Mouse (Mus musculus): ENCODE results near the gene Rpl39l. TPM values are rescaled to one million over a fixed set of nuclear protein-coding genes. Genes with fewer than 3 reads are reported as not detected.
"Not testable (repeated sequence)": the region's sequence is repeated elsewhere in the genome, so short reads cannot be mapped to it uniquely, and the experiment has no call there.

Rpl39l gene
- polyA plus RNA-seq, 1 experiment from 2014 or later, result 0.32 TPM

GRCm38 (mm10) chr16:10187461-10187860, 17.4 kb downstream of the Rpl39l start:
- H3K36me3 ChIP-seq (ENCODE audit: control insufficient read depth, insufficient read depth, low read length); H3K4me1 ChIP-seq (ENCODE audit: control insufficient read depth, insufficient read depth, low read length); H3K4me3 ChIP-seq (ENCODE audit: low read depth, low read length); H3K9me3 ChIP-seq (ENCODE audit: control insufficient read depth, low read length); H3K9ac ChIP-seq (ENCODE audit: low read length); DNase-seq (ENCODE audit: low spot score); H3K27ac ChIP-seq (replicated peaks; ENCODE audit: low read depth, low read length); ATAC-seq (ENCODE audit: insufficient number of reproducible peaks, low FRiP score, low TSS enrichment, low read depth); H3K4me2 ChIP-seq (ENCODE audit: low read depth, severe bottlenecking); H3K27me3 ChIP-seq (ENCODE audit: control insufficient read depth, insufficient read depth, low read length): not testable (repeated sequence)
- WGBS, result 97% methylated on average over 10 of the region's 10 CpGs

DNA sequence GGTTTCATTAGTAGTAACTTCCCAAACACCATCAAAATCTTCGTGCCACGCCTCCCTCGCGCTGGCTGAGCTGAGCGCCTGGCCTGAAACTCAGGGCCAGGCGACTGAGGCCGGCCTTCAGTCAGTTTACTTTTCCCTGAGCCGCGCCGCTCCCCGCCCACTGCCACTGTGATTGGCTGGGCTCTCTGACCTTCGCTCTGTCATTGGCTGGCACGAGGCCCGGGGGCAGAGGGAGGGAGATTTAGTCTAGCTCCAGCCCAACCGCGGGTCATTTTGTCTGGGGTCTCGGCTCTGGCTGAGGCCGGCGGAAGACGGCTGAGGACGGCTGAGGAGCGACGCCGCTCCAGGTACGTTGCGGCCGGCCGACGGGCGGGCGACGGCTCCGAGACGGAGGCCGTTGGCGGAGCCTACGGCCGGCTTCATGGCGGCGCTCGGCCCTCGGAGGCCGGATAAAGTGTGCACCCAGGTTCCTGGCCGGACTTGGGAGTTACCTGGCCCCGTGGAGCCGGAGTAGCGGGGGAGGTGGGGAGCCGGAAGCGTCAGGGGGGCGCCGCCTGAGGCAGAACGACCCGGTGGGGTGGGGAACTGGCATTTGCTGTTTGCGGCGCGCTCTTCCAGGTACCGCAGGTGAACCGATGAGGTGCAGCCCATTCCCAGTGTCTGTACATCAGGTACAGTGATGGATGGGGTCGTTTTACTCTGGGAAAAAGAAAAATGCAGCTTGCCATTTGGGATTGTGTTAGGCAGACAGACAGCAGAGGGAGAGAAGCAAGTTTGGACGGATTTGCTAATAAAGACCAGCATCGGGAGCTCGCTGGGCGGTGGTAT, 22.9 kb downstream of the Rpl39l start, which contains the start of gene Atf7ip2:
Gene Atf7ip2 (plus strand): TSS at position 34 of the 828 bp plus-strand sequence.
- Histone ChIP-seq H3K36me3 (ENCODE audit: control insufficient read depth, insufficient read depth, low read length) (no peaks in the 10 kb centered on the region), H3K4me3 (ENCODE audit: low read depth, low read length) (peak within 1 kb of the TSS; percentile 60), H3K4me2 (ENCODE audit: low read depth, severe bottlenecking) (peak within 1 kb of the TSS; percentile 95), H3K9ac (ENCODE audit: low read length) (peak within 1 kb of the TSS; percentile 65), H3K9me3 (ENCODE audit: control insufficient read depth, low read length) (no peaks in the 10 kb centered on the region), H3K27ac (replicated peaks; ENCODE audit: low read depth, low read length) (no peak within 1 kb of the TSS), H3K4me1 (ENCODE audit: control insufficient read depth, insufficient read depth, low read length) (no peaks in the 10 kb centered on the region), H3K27me3 (ENCODE audit: control insufficient read depth, insufficient read depth, low read length) (no peaks in the 10 kb centered on the region)
- peak; percentile 99 for ATAC-seq (ENCODE audit: insufficient number of reproducible peaks, low FRiP score, low TSS enrichment, low read depth)
- DNase-seq (ENCODE audit: low spot score), result peak; percentile 94
- WGBS, result under 1% methylated on average over 62 of the region's 63 CpGs

DNA sequence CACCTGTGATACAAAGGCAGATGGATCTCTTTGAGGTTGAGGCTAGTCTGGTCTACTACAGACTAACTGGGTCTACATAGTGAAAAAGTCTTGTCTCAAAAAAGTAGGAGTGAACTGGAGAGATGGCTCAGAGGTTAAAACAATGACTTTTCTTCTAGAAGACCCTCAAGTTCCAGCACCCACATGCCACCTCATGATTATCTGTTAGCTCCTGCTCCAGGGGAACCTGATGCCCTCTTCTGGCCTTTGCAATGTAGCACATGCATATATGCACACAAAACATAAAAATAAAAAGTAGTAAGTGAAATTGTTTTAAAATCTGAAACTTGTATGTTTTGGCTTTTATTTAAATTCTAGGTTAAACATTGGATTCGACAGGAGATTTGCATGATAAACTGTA, 38.8 kb downstream of the Rpl39l start:
- Histone ChIP-seq H3K27me3 (ENCODE audit: control insufficient read depth, insufficient read depth, low read length) (no peaks in the 10 kb centered on the region), H3K4me1 (ENCODE audit: control insufficient read depth, insufficient read depth, low read length) (no peaks in the 10 kb centered on the region), H3K4me2 (ENCODE audit: low read depth, severe bottlenecking) (no peak overlapping the region), H3K9me3 (ENCODE audit: control insufficient read depth, low read length) (no peaks in the 10 kb centered on the region), H3K4me3 (ENCODE audit: low read depth, low read length) (no peak overlapping the region), H3K27ac (replicated peaks; ENCODE audit: low read depth, low read length) (no peak overlapping the region), H3K9ac (ENCODE audit: low read length) (no peak overlapping the region), H3K36me3 (ENCODE audit: control insufficient read depth, insufficient read depth, low read length) (0 out of 2 replicates have a peak, but pooled peaks cover 2% of the 10 kb centered on the region)
- WGBS, result 88% methylated on average over 1 of the region's 1 CpGs
- DNase-seq (ENCODE audit: low spot score) (no peak), ATAC-seq (ENCODE audit: insufficient number of reproducible peaks, low FRiP score, low TSS enrichment, low read depth) (no peak)

- H3K4me2 ChIP-seq (ENCODE audit: low read depth, severe bottlenecking); H3K36me3 ChIP-seq (ENCODE audit: control insufficient read depth, insufficient read depth, low read length); H3K4me3 ChIP-seq (ENCODE audit: low read depth, low read length); H3K4me1 ChIP-seq (ENCODE audit: control insufficient read depth, insufficient read depth, low read length); DNase-seq (ENCODE audit: low spot score); ATAC-seq (ENCODE audit: insufficient number of reproducible peaks, low FRiP score, low TSS enrichment, low read depth); H3K27me3 ChIP-seq (ENCODE audit: control insufficient read depth, insufficient read depth, low read length); H3K9me3 ChIP-seq (ENCODE audit: control insufficient read depth, low read length); H3K27ac ChIP-seq (replicated peaks; ENCODE audit: low read depth, low read length); H3K9ac ChIP-seq (ENCODE audit: low read length): not testable (repeated sequence)
- WGBS, result 90% methylated on average over 1 of the region's 1 CpGs
These were observed 46.3 kb downstream of the Rpl39l start for GRCm38 (mm10) chr16:10216366-10216765.

DNA sequence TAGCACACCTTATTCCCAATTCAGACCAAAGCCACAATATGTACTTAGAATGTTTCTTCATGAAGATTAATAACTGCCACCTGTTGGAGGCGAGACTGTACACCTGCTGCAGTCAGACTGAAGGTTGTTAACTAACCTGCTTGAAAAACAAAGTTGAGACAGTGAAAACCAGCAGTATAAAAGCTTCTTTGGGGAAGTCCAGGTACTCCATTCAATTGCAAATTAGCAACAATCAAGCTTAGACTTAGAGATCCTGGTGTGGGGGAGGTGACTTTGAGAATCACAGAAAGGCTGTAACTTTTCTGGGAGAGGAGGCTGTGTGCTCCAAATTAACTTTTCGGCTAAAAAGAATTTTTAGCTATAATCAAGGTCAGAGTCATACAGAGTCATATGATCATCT, 47.0 kb downstream of the Rpl39l start:
- H3K27me3 ChIP-seq (ENCODE audit: control insufficient read depth, insufficient read depth, low read length); H3K36me3 ChIP-seq (ENCODE audit: control insufficient read depth, insufficient read depth, low read length); ATAC-seq (ENCODE audit: insufficient number of reproducible peaks, low FRiP score, low TSS enrichment, low read depth); H3K4me3 ChIP-seq (ENCODE audit: low read depth, low read length); H3K4me1 ChIP-seq (ENCODE audit: control insufficient read depth, insufficient read depth, low read length); DNase-seq (ENCODE audit: low spot score); H3K9me3 ChIP-seq (ENCODE audit: control insufficient read depth, low read length); H3K9ac ChIP-seq (ENCODE audit: low read length); H3K4me2 ChIP-seq (ENCODE audit: low read depth, severe bottlenecking); H3K27ac ChIP-seq (replicated peaks; ENCODE audit: low read depth, low read length): not testable (repeated sequence)
- 84% methylated on average over 2 of the region's 2 CpGs for WGBS

Other genes starting within 250 kb of the Rpl39l start
- 0.16 TPM in 1 of 2 replicates, not detected in the other for gene Grin2a, start 174.7 kb upstream of the Rpl39l start, polyA plus RNA-seq (2014; fragmentation: Nextera tagmentation; extraction: Ambion mirVana)
- 3.1 and 3.3 TPM in 2 replicates for gene Atf7ip2, start 22.5 kb downstream of the Rpl39l start, polyA plus RNA-seq (2014; fragmentation: Nextera tagmentation; extraction: Ambion mirVana)
- gene Emp2, start 143.7 kb downstream of the Rpl39l start, polyA plus RNA-seq (2014; fragmentation: Nextera tagmentation; extraction: Ambion mirVana), result 5.8 and 8.4 TPM in 2 replicates
- gene Tekt5, start 225.3 kb downstream of the Rpl39l start, polyA plus RNA-seq (2014; fragmentation: Nextera tagmentation; extraction: Ambion mirVana), result 0.10 TPM in 1 of 2 replicates, not detected in the other
- gene Nubp1, start 241.7 kb downstream of the Rpl39l start, polyA plus RNA-seq (2014; fragmentation: Nextera tagmentation; extraction: Ambion mirVana), result 87.6 and 89.4 TPM in 2 replicates